Mouse (Mus musculus) embryo, embryonic 10.5 days (tissue): Measurements from ENCODE around the gene Wrnip1.
"Not testable (repeated sequence)": the region's sequence is repeated elsewhere in the genome, so short reads cannot be mapped to it uniquely, and the experiment has no call there.

Experiments used
- DNase-seq: peaks from one replicate; pipeline ENCODE4 v3.0.0-alpha.2; 2015; ENCODE audit warnings: low spot score

The Wrnip1 gene

GRCm38 (mm10) chr13:32851967-32852366 is 50.1 kb downstream of the Wrnip1 start:
- peak; percentile 79 for DNase-seq

- no peak for DNase-seq
Measured at GRCm38 (mm10) chr13:32852539-32852938, 50.7 kb downstream of the Wrnip1 start.

- no peak for DNase-seq
Measured at GRCm38 (mm10) chr13:32853073-32853472, 51.2 kb downstream of the Wrnip1 start.

- DNase-seq = no peak
Measured at GRCm38 (mm10) chr13:32860821-32861220, 59.0 kb downstream of the Wrnip1 start.

GRCm38 (mm10) chr13:32863456-32863855 is 61.6 kb downstream of the Wrnip1 start:
- DNase-seq = no peak

GRCm38 (mm10) chr13:32864529-32864928 is 62.7 kb downstream of the Wrnip1 start:
- DNase-seq = not testable (repeated sequence)

GRCm38 (mm10) chr13:32865591-32865990 is 63.8 kb downstream of the Wrnip1 start:
- peak; percentile 9 for DNase-seq

- DNase-seq = peak; percentile 86
Measured at GRCm38 (mm10) chr13:32866484-32866883, 64.6 kb downstream of the Wrnip1 start.

- peak; percentile 9 for DNase-seq
Measured at GRCm38 (mm10) chr13:32867030-32867429, 65.2 kb downstream of the Wrnip1 start.

- not testable (repeated sequence) for DNase-seq
Measured at GRCm38 (mm10) chr13:32868233-32868632, 66.4 kb downstream of the Wrnip1 start.

- no peak for DNase-seq
Measured at GRCm38 (mm10) chr13:32868843-32869242, 67.0 kb downstream of the Wrnip1 start.
